Mouse (Mus musculus): ENCODE results near the gene Mrpl12.
"Not testable (repeated sequence)": the region's sequence is repeated elsewhere in the genome, so short reads cannot be mapped to it uniquely, and the experiment has no call there.

Gene Mrpl12

GRCm38 (mm10) chr11:120508290-120508870 is 24.0 kb downstream of the Mrpl12 start:
- ATAC-seq (ENCODE audit: low TSS enrichment): no peak

- no peak for ATAC-seq (ENCODE audit: low TSS enrichment)
These were observed 25.5 kb downstream of the Mrpl12 start for GRCm38 (mm10) chr11:120509940-120510339.

- ATAC-seq (ENCODE audit: low TSS enrichment): no peak
These were observed 26.1 kb downstream of the Mrpl12 start for GRCm38 (mm10) chr11:120510375-120511030.

GRCm38 (mm10) chr11:120512790-120513453 is 28.5 kb downstream of the Mrpl12 start:
- no peak for ATAC-seq (ENCODE audit: low TSS enrichment)

- not testable (repeated sequence) for ATAC-seq (ENCODE audit: low TSS enrichment)
These were observed 29.8 kb downstream of the Mrpl12 start for GRCm38 (mm10) chr11:120514262-120514661.

- peak; percentile 66; the same call in 1 of the 2 replicates for ATAC-seq (ENCODE audit: low TSS enrichment)
These were observed 31.2 kb downstream of the Mrpl12 start for GRCm38 (mm10) chr11:120515611-120516010.

GRCm38 (mm10) chr11:120517147-120517546 is 32.7 kb downstream of the Mrpl12 start:
- ATAC-seq (ENCODE audit: low TSS enrichment): no peak

GRCm38 (mm10) chr11:120518027-120518426 is 33.6 kb downstream of the Mrpl12 start:
- peak; percentile 96 for ATAC-seq (ENCODE audit: low TSS enrichment)

GRCm38 (mm10) chr11:120518558-120518957 is 34.1 kb downstream of the Mrpl12 start:
- ATAC-seq (ENCODE audit: low TSS enrichment): no peak

- ATAC-seq (ENCODE audit: low TSS enrichment): no peak
These were observed 35.3 kb downstream of the Mrpl12 start for GRCm38 (mm10) chr11:120519738-120520137.

GRCm38 (mm10) chr11:120520498-120520897 is 36.1 kb downstream of the Mrpl12 start:
- ATAC-seq (ENCODE audit: low TSS enrichment): no peak

- no peak for ATAC-seq (ENCODE audit: low TSS enrichment)
These were observed 36.6 kb downstream of the Mrpl12 start for GRCm38 (mm10) chr11:120520967-120521540.

- ATAC-seq (ENCODE audit: low TSS enrichment): no peak
These were observed 38.2 kb downstream of the Mrpl12 start for GRCm38 (mm10) chr11:120522581-120522980.

GRCm38 (mm10) chr11:120525959-120526358 is 41.5 kb downstream of the Mrpl12 start:
- ATAC-seq (ENCODE audit: low TSS enrichment): no peak

GRCm38 (mm10) chr11:120527690-120528354 is 43.4 kb downstream of the Mrpl12 start:
- ATAC-seq (ENCODE audit: low TSS enrichment): no peak

GRCm38 (mm10) chr11:120528903-120529302 is 44.5 kb downstream of the Mrpl12 start:
- ATAC-seq (ENCODE audit: low TSS enrichment): no peak

- ATAC-seq (ENCODE audit: low TSS enrichment): no peak
These were observed 45.9 kb downstream of the Mrpl12 start, which contains the start of gene Gcgr for GRCm38 (mm10) chr11:120530085-120530964. Gcgr (plus strand) TSS chr11:120530699.

- no peak for ATAC-seq (ENCODE audit: low TSS enrichment)
These were observed 47.2 kb downstream of the Mrpl12 start for GRCm38 (mm10) chr11:120531646-120532045.

- ATAC-seq (ENCODE audit: low TSS enrichment): no peak
These were observed 49.7 kb downstream of the Mrpl12 start for GRCm38 (mm10) chr11:120534093-120534492.

- ATAC-seq (ENCODE audit: low TSS enrichment): no peak
These were observed 50.7 kb downstream of the Mrpl12 start for GRCm38 (mm10) chr11:120535145-120535544.

GRCm38 (mm10) chr11:120535804-120536203 is 51.4 kb downstream of the Mrpl12 start:
- no peak for ATAC-seq (ENCODE audit: low TSS enrichment)

Measured in frontal cortex, adult (tissue).